Mouse (Mus musculus) kidney, adult 2 months (tissue): ENCODE measurements around the gene Sh3rf1.

ENCODE experiments used
- CTCF ChIP-seq: fragments of 200-500 bp; conservative IDR thresholded peaks from 2 replicates; pipeline ENCODE4 v1.5.1; 2011; ENCODE audit warnings: low read depth, mild to moderate bottlenecking, control low read depth, low read length, moderate library complexity, mixed read lengths; ENCODE audit not compliant: insufficient read depth, insufficient read length
- POLR2A ChIP-seq: fragments of 200-500 bp; IDR thresholded peaks from one replicate; pipeline ENCODE4 v1.6.1; 2011; ENCODE audit warnings: low read depth, low read length, control low read depth

- TF ChIP-seq POLR2A, result no peak
- TF ChIP-seq CTCF, result no peak
Measured at GRCm38 (mm10) chr8:61355503-61355902, 131.8 kb downstream of the Sh3rf1 start.
